Mouse (Mus musculus): Measurements from ENCODE around the gene Thbs4.

- TF ChIP-seq CTCF (IDR thresholded peaks at IDR 0.05; ENCODE audit: extremely low read depth, insufficient read depth, insufficient read length, insufficient replicate concordance), result no peak
- TF ChIP-seq POLR2A (IDR thresholded peaks at IDR 0.05; ENCODE audit: low read depth, low read length), result no peak
Measured at GRCm38 (mm10) chr13:92784311-92784710, 10.3 kb downstream of the Thbs4 start.
